Mouse (Mus musculus): Measurements from ENCODE around the gene Pfdn5. TPM values are rescaled to one million over a fixed set of nuclear protein-coding genes. Genes with fewer than 3 reads are reported as not detected.
"Not testable (repeated sequence)": the region's sequence is repeated elsewhere in the genome, so short reads cannot be mapped to it uniquely, and the experiment has no call there.

Pfdn5 gene
- polyA plus RNA-seq, 1 experiment from 2014 or later = 481 TPM

DNA sequence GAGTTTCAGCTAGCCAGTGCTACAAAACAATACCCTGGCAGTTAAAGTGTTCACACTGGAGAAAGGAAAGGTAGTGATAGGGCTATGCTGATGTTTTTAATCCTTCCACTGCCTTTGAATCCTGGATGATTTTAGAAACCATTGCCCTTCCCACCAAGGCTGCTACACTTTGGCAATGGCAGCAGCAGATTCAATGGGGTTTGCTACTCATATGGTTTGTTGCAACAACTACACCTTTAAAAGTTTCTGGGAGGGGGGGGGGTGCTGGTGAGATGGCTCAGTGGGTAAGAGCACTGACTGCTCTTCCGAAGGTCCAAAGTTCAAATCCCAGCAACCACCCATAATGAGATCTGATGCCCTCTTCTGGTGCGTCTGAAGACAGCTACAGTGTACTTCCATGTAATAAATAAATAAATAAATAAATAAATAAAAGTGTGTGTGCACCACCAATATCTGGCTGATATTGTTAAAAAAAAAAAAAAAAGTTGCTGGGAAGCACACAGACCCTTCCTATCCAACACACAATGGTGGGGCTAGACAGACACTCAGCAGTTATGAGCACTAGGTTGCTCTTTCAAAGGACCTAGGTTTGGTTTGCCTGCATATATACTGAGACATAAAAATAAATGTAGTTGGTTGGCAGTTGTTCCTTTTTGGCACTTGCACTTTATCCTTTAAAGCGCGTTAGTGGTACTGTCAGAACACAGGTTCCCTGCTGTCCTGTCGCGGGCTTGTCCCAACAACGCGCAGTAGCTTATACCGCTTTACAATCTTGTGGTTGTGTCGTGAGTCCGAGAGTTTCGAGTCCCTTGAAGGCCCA is 1.1 kb upstream of the Pfdn5 start:
- Histone ChIP-seq H3K36me3 (ENCODE audit: control insufficient read depth, insufficient read depth, low read length) (peaks cover 63% of the 10 kb centered on the region), H3K4me3 (ENCODE audit: low read length) (no peak overlapping the region), H3K9ac (ENCODE audit: low read depth, low read length) (no peak overlapping the region), H3K9me3 (ENCODE audit: control insufficient read depth, low read length) (no peaks in the 10 kb centered on the region), H3K27ac (ENCODE audit: low read depth, low read length) (no peak overlapping the region), H3K4me2 (replicated peaks; ENCODE audit: low read depth, low read length) (peak overlapping the region; percentile 42; the same call in 1 of the 2 replicates), H3K4me1 (ENCODE audit: control insufficient read depth, insufficient read depth, low read length) (peaks cover 12% of the 10 kb centered on the region), H3K27me3 (ENCODE audit: control insufficient read depth, insufficient read depth, low read length) (no peaks in the 10 kb centered on the region)
- 71% methylated on average over 12 of the region's 12 CpGs for WGBS
- no peak for ATAC-seq (ENCODE audit: low FRiP score, low TSS enrichment)

DNA sequence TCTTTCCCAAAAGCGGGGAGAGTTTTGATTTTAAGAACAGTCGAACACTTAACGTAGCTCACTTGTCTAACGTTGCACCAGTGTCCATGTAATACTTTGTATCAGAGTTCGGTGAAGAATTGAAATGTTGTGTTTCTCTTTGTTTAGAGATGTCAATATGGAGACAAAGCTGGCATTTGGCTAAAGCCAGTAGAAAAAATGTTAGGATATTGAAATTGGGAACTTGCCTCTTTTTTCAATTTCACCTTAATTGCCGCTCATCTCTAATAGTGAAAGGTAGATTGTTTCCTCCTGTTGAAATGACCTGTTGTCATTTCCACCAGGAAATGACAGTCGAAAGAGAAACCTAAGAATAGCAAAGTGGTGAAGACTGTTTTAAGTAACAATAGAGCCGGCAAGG is 976 bp downstream of the Pfdn5 start:
- H3K9ac ChIP-seq (ENCODE audit: low read depth, low read length) = peak overlapping the region; percentile 81
- H3K27ac ChIP-seq (ENCODE audit: low read depth, low read length) = peak overlapping the region; percentile 74; the same call in 1 of the 2 replicates
- H3K36me3 ChIP-seq (ENCODE audit: control insufficient read depth, insufficient read depth, low read length) = peaks cover 49% of the 10 kb centered on the region
- no peaks in the 10 kb centered on the region for H3K9me3 ChIP-seq (ENCODE audit: control insufficient read depth, low read length)
- H3K27me3 ChIP-seq (ENCODE audit: control insufficient read depth, insufficient read depth, low read length) = no peaks in the 10 kb centered on the region
- 60% methylated on average over 8 of the region's 8 CpGs for WGBS
- H3K4me1 ChIP-seq (ENCODE audit: control insufficient read depth, insufficient read depth, low read length) = peaks cover 18% of the 10 kb centered on the region
- ATAC-seq (ENCODE audit: low FRiP score, low TSS enrichment) = no peak
- H3K4me2 ChIP-seq (replicated peaks; ENCODE audit: low read depth, low read length) = peak overlapping the region; percentile 83
- peak overlapping the region; percentile 68 for H3K4me3 ChIP-seq (ENCODE audit: low read length)

DNA sequence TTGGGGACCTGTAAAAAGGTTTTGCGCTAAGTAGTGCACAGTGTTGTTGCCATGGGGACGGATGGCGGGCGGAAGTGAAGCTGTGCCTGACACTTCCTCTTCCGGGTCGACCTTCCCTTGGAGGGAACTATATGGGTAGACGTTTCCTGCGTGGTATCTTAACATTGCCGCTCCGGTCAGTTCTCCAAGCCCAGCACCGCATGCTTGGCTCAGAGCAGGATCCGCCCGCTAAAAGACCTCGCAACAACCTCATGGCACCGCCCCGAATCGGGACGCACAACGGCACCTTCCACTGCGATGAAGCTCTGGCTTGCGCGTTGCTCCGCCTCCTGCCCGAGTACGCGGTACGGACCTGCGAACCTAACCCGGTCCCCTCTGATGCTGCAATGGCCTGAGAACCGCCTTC is 5.7 kb downstream of the Pfdn5 start, which contains the start of gene Myg1:
TSS of gene Myg1 (plus strand) at position 100 of the 406 bp plus-strand sequence.
- no peaks in the 10 kb centered on the region for H3K9me3 ChIP-seq (ENCODE audit: control insufficient read depth, low read length)
- peaks cover 23% of the 10 kb centered on the region for H3K4me1 ChIP-seq (ENCODE audit: control insufficient read depth, insufficient read depth, low read length)
- peak within 1 kb of the TSS; percentile 69 for H3K27ac ChIP-seq (ENCODE audit: low read depth, low read length)
- peak within 1 kb of the TSS; percentile 63 for H3K4me2 ChIP-seq (replicated peaks; ENCODE audit: low read depth, low read length)
- H3K27me3 ChIP-seq (ENCODE audit: control insufficient read depth, insufficient read depth, low read length) = no peaks in the 10 kb centered on the region
- H3K36me3 ChIP-seq (ENCODE audit: control insufficient read depth, insufficient read depth, low read length) = peaks cover 58% of the 10 kb centered on the region
- H3K9ac ChIP-seq (ENCODE audit: low read depth, low read length) = peak within 1 kb of the TSS; percentile 77
- peak within 1 kb of the TSS; percentile 78 for H3K4me3 ChIP-seq (ENCODE audit: low read length)
- WGBS = under 1% methylated on average over 30 of the region's 30 CpGs
- peak; percentile 93 for ATAC-seq (ENCODE audit: low FRiP score, low TSS enrichment)

DNA sequence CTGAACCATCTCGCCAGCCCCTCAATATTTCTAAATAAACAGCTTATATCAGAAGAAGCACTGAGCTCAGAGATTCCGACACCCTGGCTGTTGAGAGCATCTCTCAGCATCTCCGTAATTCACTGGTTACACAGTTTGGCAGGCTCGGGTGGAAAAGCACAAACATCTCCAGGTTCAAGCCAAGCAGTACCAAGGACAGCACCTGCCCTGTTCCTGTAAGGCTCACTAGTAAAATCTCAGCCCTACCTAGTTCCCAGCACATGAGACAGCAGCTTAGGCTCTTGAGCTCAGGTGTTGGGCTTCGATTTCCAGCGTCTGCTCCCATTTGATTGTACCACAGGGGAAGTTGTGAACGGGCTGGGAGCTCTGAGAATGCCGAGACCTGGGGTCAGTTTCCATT is 9.3 kb downstream of the Pfdn5 start:
- Histone ChIP-seq H3K27ac (ENCODE audit: low read depth, low read length) (no peak overlapping the region), H3K36me3 (ENCODE audit: control insufficient read depth, insufficient read depth, low read length) (peaks cover 70% of the 10 kb centered on the region), H3K27me3 (ENCODE audit: control insufficient read depth, insufficient read depth, low read length) (no peaks in the 10 kb centered on the region), H3K4me1 (ENCODE audit: control insufficient read depth, insufficient read depth, low read length) (peaks cover 16% of the 10 kb centered on the region), H3K9ac (ENCODE audit: low read depth, low read length) (no peak overlapping the region), H3K9me3 (ENCODE audit: control insufficient read depth, low read length) (no peaks in the 10 kb centered on the region), H3K4me2 (replicated peaks; ENCODE audit: low read depth, low read length) (no peak overlapping the region), H3K4me3 (ENCODE audit: low read length) (no peak overlapping the region)
- no peak for ATAC-seq (ENCODE audit: low FRiP score, low TSS enrichment)
- 83% methylated on average over 8 of the region's 8 CpGs for WGBS

DNA sequence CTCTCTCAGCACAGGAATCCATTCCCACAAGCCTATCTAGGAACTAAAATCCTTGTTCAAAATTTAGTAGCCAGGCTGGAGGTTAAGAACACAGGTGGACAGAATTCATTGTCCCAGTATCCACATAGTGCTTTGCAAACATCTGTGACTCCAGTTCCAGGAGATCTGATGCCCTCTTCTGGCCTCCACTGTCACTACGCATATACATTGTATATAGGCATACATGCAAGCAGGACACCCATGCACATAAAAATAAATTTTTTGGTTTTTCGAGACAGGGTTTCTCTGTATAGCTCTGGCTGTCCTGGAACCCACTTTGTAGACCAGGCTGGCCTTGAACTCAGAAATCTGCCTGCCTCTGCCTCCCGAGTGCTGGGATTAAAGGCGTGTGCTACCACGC is 10.0 kb downstream of the Pfdn5 start:
- H3K4me3 ChIP-seq (ENCODE audit: low read length); ATAC-seq (ENCODE audit: low FRiP score, low TSS enrichment); H3K27me3 ChIP-seq (ENCODE audit: control insufficient read depth, insufficient read depth, low read length); H3K4me2 ChIP-seq (replicated peaks; ENCODE audit: low read depth, low read length); H3K27ac ChIP-seq (ENCODE audit: low read depth, low read length); H3K9ac ChIP-seq (ENCODE audit: low read depth, low read length); H3K9me3 ChIP-seq (ENCODE audit: control insufficient read depth, low read length): not testable (repeated sequence)
- WGBS = 87% methylated on average over 5 of the region's 5 CpGs
- peaks cover 15% of the 10 kb centered on the region for H3K4me1 ChIP-seq (ENCODE audit: control insufficient read depth, insufficient read depth, low read length)
- peaks cover 70% of the 10 kb centered on the region for H3K36me3 ChIP-seq (ENCODE audit: control insufficient read depth, insufficient read depth, low read length)

DNA sequence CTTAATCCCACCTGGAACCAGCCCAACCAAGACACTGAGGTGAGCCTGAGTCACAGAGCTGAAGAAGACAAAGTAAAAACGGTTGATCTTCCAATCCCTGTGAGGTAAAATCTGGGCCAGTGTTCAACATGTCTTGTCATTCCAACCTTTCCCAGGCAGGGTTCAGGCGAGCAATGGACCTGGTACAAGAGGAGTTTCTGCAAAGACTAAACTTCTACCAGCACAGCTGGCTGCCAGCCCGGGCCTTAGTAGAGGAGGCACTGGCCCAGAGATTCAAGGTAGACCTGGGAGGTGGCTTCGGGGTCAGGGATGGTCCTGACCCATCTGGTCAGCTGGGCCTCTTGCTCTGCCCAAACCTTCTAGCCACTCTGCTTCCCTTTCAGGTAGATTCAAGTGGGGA is 11.0 kb downstream of the Pfdn5 start:
- no peak overlapping the region for H3K9ac ChIP-seq (ENCODE audit: low read depth, low read length)
- no peak for ATAC-seq (ENCODE audit: low FRiP score, low TSS enrichment)

DNA sequence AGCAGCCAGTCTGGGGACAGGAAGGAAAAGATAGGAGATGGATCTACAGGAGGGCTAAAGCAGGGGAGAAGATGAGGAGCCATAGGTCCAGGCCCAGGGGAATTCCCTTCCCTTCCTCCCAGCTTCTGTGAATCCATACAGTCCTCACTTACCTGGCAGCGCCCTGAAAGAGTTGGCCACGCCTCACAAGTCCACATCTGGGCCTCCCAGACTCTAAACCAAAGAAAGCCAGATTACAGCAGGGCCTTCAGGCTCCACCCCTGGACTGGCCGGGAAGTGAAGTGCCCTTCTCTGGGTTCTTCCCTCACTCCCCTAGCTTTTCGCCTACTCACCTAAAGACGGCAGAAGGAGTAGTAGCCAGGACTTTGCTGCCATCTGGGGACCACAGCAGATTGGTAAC is 13.7 kb downstream of the Pfdn5 start:
- Histone ChIP-seq H3K9me3 (ENCODE audit: control insufficient read depth, low read length) (no peaks in the 10 kb centered on the region), H3K4me3 (ENCODE audit: low read length) (no peak overlapping the region), H3K27ac (ENCODE audit: low read depth, low read length) (no peak overlapping the region), H3K36me3 (ENCODE audit: control insufficient read depth, insufficient read depth, low read length) (peaks cover 60% of the 10 kb centered on the region), H3K4me1 (ENCODE audit: control insufficient read depth, insufficient read depth, low read length) (no peaks in the 10 kb centered on the region), H3K9ac (ENCODE audit: low read depth, low read length) (no peak overlapping the region), H3K4me2 (replicated peaks; ENCODE audit: low read depth, low read length) (no peak overlapping the region), H3K27me3 (ENCODE audit: control insufficient read depth, insufficient read depth, low read length) (no peaks in the 10 kb centered on the region)
- no peak for ATAC-seq (ENCODE audit: low FRiP score, low TSS enrichment)
- WGBS = 61% methylated on average over 5 of the region's 5 CpGs

More for the DNA sequence above, 11.0 kb downstream of the Pfdn5 start:
- peaks cover 9% of the 10 kb centered on the region for H3K4me1 ChIP-seq (ENCODE audit: control insufficient read depth, insufficient read depth, low read length)
- no peaks in the 10 kb centered on the region for H3K27me3 ChIP-seq (ENCODE audit: control insufficient read depth, insufficient read depth, low read length)
- no peak overlapping the region for H3K27ac ChIP-seq (ENCODE audit: low read depth, low read length)
- no peaks in the 10 kb centered on the region for H3K9me3 ChIP-seq (ENCODE audit: control insufficient read depth, low read length)
- no peak overlapping the region for H3K4me3 ChIP-seq (ENCODE audit: low read length)
- WGBS = 87% methylated on average over 4 of the region's 4 CpGs
- peaks cover 70% of the 10 kb centered on the region for H3K36me3 ChIP-seq (ENCODE audit: control insufficient read depth, insufficient read depth, low read length)
- no peak overlapping the region for H3K4me2 ChIP-seq (replicated peaks; ENCODE audit: low read depth, low read length)

DNA sequence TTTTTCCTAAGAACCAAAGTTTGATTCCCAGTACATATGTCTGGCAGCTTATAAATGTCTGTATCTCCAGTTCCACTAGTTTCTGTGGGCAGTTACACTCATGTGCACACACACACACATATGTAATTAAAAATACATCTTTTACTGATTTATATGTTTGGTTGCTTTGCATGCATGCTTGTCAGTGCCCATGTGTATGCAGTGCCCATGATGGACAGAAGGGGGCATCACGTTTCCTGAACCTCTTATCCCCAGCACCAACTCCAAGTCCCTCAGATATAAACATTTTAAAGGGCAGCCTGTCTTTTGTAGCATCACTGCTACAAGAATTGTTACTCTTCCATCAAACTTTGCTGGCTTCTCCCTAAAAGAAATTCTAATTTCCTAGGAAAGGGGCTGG is 15.7 kb downstream of the Pfdn5 start:
- no peaks in the 10 kb centered on the region for H3K9me3 ChIP-seq (ENCODE audit: control insufficient read depth, low read length)

DNA sequence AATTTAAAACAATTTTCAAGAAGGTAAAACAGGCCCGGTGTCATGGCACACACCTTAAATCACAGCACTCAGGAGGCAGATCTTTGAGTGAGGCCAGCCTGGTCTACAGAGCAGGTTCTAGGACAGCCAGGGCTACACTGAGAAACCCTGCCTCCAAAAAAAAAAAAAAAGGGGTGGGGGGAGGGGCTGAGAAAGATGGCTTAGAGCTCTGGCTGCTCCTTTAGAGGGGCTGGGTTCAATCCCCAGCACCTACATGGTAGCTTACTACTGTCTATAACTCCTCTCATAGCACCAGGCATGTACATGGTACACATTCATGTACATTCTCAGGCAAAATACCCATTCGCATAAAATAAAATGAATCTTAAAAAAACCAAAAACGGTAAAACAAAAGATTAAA is 18.6 kb downstream of the Pfdn5 start:
- H3K4me3 ChIP-seq (ENCODE audit: low read length) = no peak overlapping the region
- no peaks in the 10 kb centered on the region for H3K27me3 ChIP-seq (ENCODE audit: control insufficient read depth, insufficient read depth, low read length)
- H3K9ac ChIP-seq (ENCODE audit: low read depth, low read length) = no peak overlapping the region
- H3K4me2 ChIP-seq (replicated peaks; ENCODE audit: low read depth, low read length) = no peak overlapping the region
- peaks cover under 1% of the 10 kb centered on the region; the same call in 1 of the 2 replicates for H3K4me1 ChIP-seq (ENCODE audit: control insufficient read depth, insufficient read depth, low read length)
- 96% methylated on average over 3 of the region's 3 CpGs for WGBS
- H3K9me3 ChIP-seq (ENCODE audit: control insufficient read depth, low read length) = no peaks in the 10 kb centered on the region
- no peak for ATAC-seq (ENCODE audit: low FRiP score, low TSS enrichment)
- no peak overlapping the region for H3K27ac ChIP-seq (ENCODE audit: low read depth, low read length)
- peaks cover 38% of the 10 kb centered on the region for H3K36me3 ChIP-seq (ENCODE audit: control insufficient read depth, insufficient read depth, low read length)

More for the DNA sequence above, 15.7 kb downstream of the Pfdn5 start:
- no peaks in the 10 kb centered on the region for H3K27me3 ChIP-seq (ENCODE audit: control insufficient read depth, insufficient read depth, low read length)
- 20% methylated on average over 1 of the region's 1 CpGs for WGBS
- ATAC-seq (ENCODE audit: low FRiP score, low TSS enrichment) = no peak
- H3K36me3 ChIP-seq (ENCODE audit: control insufficient read depth, insufficient read depth, low read length) = peaks cover 62% of the 10 kb centered on the region
- no peak overlapping the region for H3K9ac ChIP-seq (ENCODE audit: low read depth, low read length)
- H3K4me1 ChIP-seq (ENCODE audit: control insufficient read depth, insufficient read depth, low read length) = no peaks in the 10 kb centered on the region
- H3K4me3 ChIP-seq (ENCODE audit: low read length) = no peak overlapping the region
- H3K4me2 ChIP-seq (replicated peaks; ENCODE audit: low read depth, low read length) = no peak overlapping the region
- H3K27ac ChIP-seq (ENCODE audit: low read depth, low read length) = no peak overlapping the region

Data from kidney, embryonic 14.5 days (tissue).